Mouse (Mus musculus) MEL (cell line): ENCODE measurements around the gene Adgrb3. TPM values are rescaled to one million over a fixed set of nuclear protein-coding genes. Genes with fewer than 3 reads are reported as not detected.

ENCODE experiments used
- DNase-seq: peaks from one replicate; pipeline ENCODE4 v3.0.0; 2011; ENCODE audit warnings: low read depth, low spot score
- H3K27ac ChIP-seq: 2 replicates; pipeline ENCODE4 v1.5.1; 2012; ENCODE audit warnings: low read depth, mild to moderate bottlenecking, control low read depth, low read length, moderate library complexity; ENCODE audit not compliant: control insufficient read depth
- H3K27me3 ChIP-seq, 2 experiments: fragments of 150-350 bp in 1 of 2; sonication (generic) in 1 of 2; 2 replicates each; pipeline ENCODE4 v1.6.1; 2012; ENCODE audit warnings: low read length in 2 of 2, mild to moderate bottlenecking in 2 of 2, improper control_type of control experiment in 1 of 2, moderate library complexity in 1 of 2; ENCODE audit not compliant: insufficient read depth in 2 of 2, control insufficient read depth in 1 of 2
- H3K36me3 ChIP-seq, 2 experiments: 2 replicates each; pipeline ENCODE4 v1.6.1; 2012 to 2014; ENCODE audit warnings: low read length in 2 of 2, improper control_type of control experiment in 1 of 2, inconsistent platforms in 1 of 2, mild to moderate bottlenecking in 1 of 2; ENCODE audit not compliant: insufficient read depth in 2 of 2, control insufficient read depth in 1 of 2
- H3K4me1 ChIP-seq, 2 experiments: fragments of 150-350 bp in 1 of 2; sonication (generic) in 1 of 2; 2 replicates each; pipeline ENCODE4 v1.6.1; 2012; ENCODE audit warnings: low read length in 2 of 2, improper control_type of control experiment in 1 of 2, mild to moderate bottlenecking in 1 of 2; ENCODE audit not compliant: insufficient read depth in 2 of 2, control insufficient read depth in 1 of 2
- H3K4me3 ChIP-seq, 2 experiments: fragments of 150-350 bp in 1 of 2; sonication (generic) in 1 of 2; 2 replicates each; pipeline ENCODE4 v1.5.1; 2012; ENCODE audit warnings: low read depth in 2 of 2, low read length in 2 of 2, mild to moderate bottlenecking in 2 of 2, moderate library complexity in 2 of 2, control low read depth in 1 of 2, improper control_type of control experiment in 1 of 2; ENCODE audit not compliant: control insufficient read depth in 1 of 2, insufficient read depth in 1 of 2
- H3K79me2 ChIP-seq: 2 replicates; pipeline ENCODE4 v1.6.1; 2012; ENCODE audit warnings: mild to moderate bottlenecking, low read length, moderate library complexity; ENCODE audit not compliant: control insufficient read depth, poor library complexity, insufficient read depth
- H3K9ac ChIP-seq: 2 replicates; pipeline ENCODE4 v1.6.1; 2012; ENCODE audit warnings: low read depth, mild to moderate bottlenecking, control low read depth, low read length, moderate library complexity; ENCODE audit not compliant: control insufficient read depth, poor library complexity, severe bottlenecking
- H3K9me3 ChIP-seq: fragments of 150-350 bp; sonication (generic); replicated peaks from 2 replicates; pipeline ENCODE4 v1.6.1; 2012; ENCODE audit warnings: mild to moderate bottlenecking, low read length, improper control_type of control experiment, moderate library complexity; ENCODE audit not compliant: insufficient read depth
- BHLHE40 ChIP-seq: IDR thresholded peaks from 2 replicates; pipeline ENCODE4 v1.6.1; 2012; ENCODE audit warnings: low read depth, mild to moderate bottlenecking, inconsistent platforms, low read length, improper control_type of control experiment, borderline replicate concordance
- CHD1 ChIP-seq: IDR thresholded peaks from 2 replicates; pipeline ENCODE4 v1.6.1; 2012; ENCODE audit warnings: low read depth, mild to moderate bottlenecking, inconsistent platforms, low read length, improper control_type of control experiment
- CHD2 ChIP-seq: IDR thresholded peaks from 2 replicates; pipeline ENCODE4 v1.6.1; 2011; ENCODE audit warnings: low read length, improper control_type of control experiment
- E2F4 ChIP-seq: IDR thresholded peaks from 2 replicates; pipeline ENCODE4 v1.6.1; 2011; ENCODE audit warnings: low read depth, low read length, improper control_type of control experiment, borderline replicate concordance
- ETS1 ChIP-seq: IDR thresholded peaks from 2 replicates; pipeline ENCODE4 v1.6.1; 2012; ENCODE audit warnings: low read depth, mild to moderate bottlenecking, inconsistent platforms, low read length, improper control_type of control experiment, moderate library complexity
- GABPA ChIP-seq: IDR thresholded peaks from 2 replicates; pipeline ENCODE4 v1.6.1; 2012; ENCODE audit warnings: low read depth, mild to moderate bottlenecking, inconsistent platforms, low read length, improper control_type of control experiment, moderate library complexity
- JUND ChIP-seq: IDR thresholded peaks from 2 replicates; pipeline ENCODE4 v1.6.1; 2011; ENCODE audit warnings: low read depth, mild to moderate bottlenecking, improper control_type of control experiment, low read length
- MAX ChIP-seq: IDR thresholded peaks from 2 replicates; pipeline ENCODE4 v1.6.1; 2011; ENCODE audit warnings: low read length, improper control_type of control experiment
- MAZ ChIP-seq: IDR thresholded peaks from 2 replicates; pipeline ENCODE4 v1.6.1; 2012; ENCODE audit warnings: low read depth, mild to moderate bottlenecking, inconsistent platforms, low read length, improper control_type of control experiment
- MEF2A ChIP-seq: IDR thresholded peaks from 2 replicates; pipeline ENCODE4 v1.6.1; 2014; ENCODE audit warnings: low read depth, mild to moderate bottlenecking, inconsistent platforms, low read length, improper control_type of control experiment; ENCODE audit not compliant: poor library complexity, insufficient replicate concordance, severe bottlenecking; ENCODE audit errors: extremely low read depth
- MXI1 ChIP-seq: IDR thresholded peaks from 2 replicates; pipeline ENCODE4 v1.6.1; 2011; ENCODE audit warnings: mild to moderate bottlenecking, low read depth, low read length, improper control_type of control experiment
- MYB ChIP-seq: IDR thresholded peaks from 2 replicates; pipeline ENCODE4 v1.6.1; 2011; ENCODE audit warnings: mild to moderate bottlenecking, low read depth, low read length, improper control_type of control experiment
- NELFE ChIP-seq: IDR thresholded peaks from 2 replicates; pipeline ENCODE4 v1.6.1; 2011; ENCODE audit warnings: low read depth, low read length, improper control_type of control experiment
- NRF1 ChIP-seq: IDR thresholded peaks from 2 replicates; pipeline ENCODE4 v1.6.1; 2014; ENCODE audit warnings: low read depth, mild to moderate bottlenecking, inconsistent platforms, low read length, improper control_type of control experiment, moderate library complexity; ENCODE audit not compliant: poor library complexity, insufficient read depth, severe bottlenecking
- RAD21 ChIP-seq: IDR thresholded peaks from 2 replicates; pipeline ENCODE4 v1.6.1; 2011; ENCODE audit warnings: mild to moderate bottlenecking, low read depth, low read length, improper control_type of control experiment
- RCOR1 ChIP-seq: IDR thresholded peaks from 2 replicates; pipeline ENCODE4 v1.6.1; 2012; ENCODE audit warnings: low read depth, mild to moderate bottlenecking, inconsistent platforms, low read length, improper control_type of control experiment
- TAL1 ChIP-seq: IDR thresholded peaks from 2 replicates; pipeline ENCODE4 v1.6.1; 2012; ENCODE audit warnings: mild to moderate bottlenecking, inconsistent platforms, low read length, moderate library complexity, mixed read lengths
- TBP ChIP-seq: IDR thresholded peaks from 2 replicates; pipeline ENCODE4 v1.8.0; 2011; ENCODE audit warnings: low read depth, low read length, improper control_type of control experiment
- UBTF ChIP-seq: IDR thresholded peaks from 2 replicates; pipeline ENCODE4 v1.6.1; 2012; ENCODE audit warnings: low read depth, mild to moderate bottlenecking, inconsistent platforms, low read length, improper control_type of control experiment, moderate library complexity, borderline replicate concordance; ENCODE audit not compliant: insufficient read depth
- USF1 ChIP-seq: IDR thresholded peaks from 2 replicates; pipeline ENCODE4 v1.6.1; 2014; ENCODE audit warnings: low read depth, mild to moderate bottlenecking, inconsistent platforms, low read length, improper control_type of control experiment, moderate library complexity
- USF2 ChIP-seq, 2 experiments: IDR thresholded peaks; 2 replicates each; pipeline ENCODE4 v1.6.1; 2011 to 2012; ENCODE audit warnings: improper control_type of control experiment in 2 of 2, low read length in 2 of 2, borderline replicate concordance in 1 of 2, inconsistent platforms in 1 of 2, low read depth in 1 of 2, mild to moderate bottlenecking in 1 of 2; ENCODE audit not compliant: insufficient read depth in 1 of 2
- ZC3H11A ChIP-seq: IDR thresholded peaks from 2 replicates; pipeline ENCODE4 v1.6.1; 2012; ENCODE audit warnings: low read depth, mild to moderate bottlenecking, inconsistent platforms, low read length, improper control_type of control experiment
- ZKSCAN1 ChIP-seq: IDR thresholded peaks from 2 replicates; pipeline ENCODE4 v1.6.1; 2012; ENCODE audit warnings: low read depth, mild to moderate bottlenecking, inconsistent platforms, low read length, improper control_type of control experiment, moderate library complexity
- ZNF384 ChIP-seq: IDR thresholded peaks from 2 replicates; pipeline ENCODE4 v1.6.1; 2012; ENCODE audit warnings: low read depth, mild to moderate bottlenecking, inconsistent platforms, low read length, improper control_type of control experiment
- polyA plus RNA-seq, 2 experiments: library from polyadenylated mRNA; stranded (reverse) in 1 of 2; unstranded in 1 of 2; fragments of >175 nt in 1 of 2; fragments of >200 nt in 1 of 2; gene quantifications; 2 replicates each; pipeline versions ENCODE4 v1.2.1 to v1.2.4; 2012; ENCODE audit warnings: low replicate concordance in 2 of 2, low read depth in 1 of 2; ENCODE audit not compliant: insufficient read length in 2 of 2, insufficient read depth in 1 of 2, missing spikeins in 1 of 2
- total RNA-seq: library from RNA; depleted of rRNA; stranded (reverse); fragments of 300-350 nt; gene quantifications from 2 replicates; pipeline ENCODE4 v1.2.3, GENCODE M21; 2012; rRNA removed

The Adgrb3 gene
- not detected in 2 replicates for total RNA-seq
- polyA plus RNA-seq = not detected

- TF ChIP-seq TBP = no peak
- TF ChIP-seq, all 39 proteins: peak for 0
- Histone ChIP-seq H3K27me3 (no peaks in the 10 kb centered on the region), H3K9me3 (no peaks in the 10 kb centered on the region), H3K9ac (no peak within 1 kb of the TSS), H3K4me1 (no peaks in the 10 kb centered on the region), H3K36me3 (no peaks in the 10 kb centered on the region), H3K4me3 (no peak within 1 kb of the TSS), H3K79me2 (no peaks in the 10 kb centered on the region), H3K27ac (no peak within 1 kb of the TSS)
- DNase-seq = no peak
Observed at GRCm38 (mm10) chr1:25828971-25829920, at the start of gene Adgrb3. TSS of gene Adgrb3 (minus strand) at chr1:25829707.

- H3K9ac ChIP-seq = no peak overlapping the region
- peak overlapping the region in 1 of 2 experiments; percentile 18; a peak in 1 of 4 replicates for H3K4me3 ChIP-seq
- TF ChIP-seq BHLHE40 (no peak), CHD1 (no peak), RAD21 (no peak), ZKSCAN1 (no peak), MEF2A (no peak), JUND (no peak), TAL1 (no peak)
Observed at GRCm38 (mm10) chr1:25877526-25877925, 48.0 kb upstream of the Adgrb3 start.

GRCm38 (mm10) chr1:25857473-25857872 is 28.0 kb upstream of the Adgrb3 start:
- Histone ChIP-seq H3K79me2 (no peaks in the 10 kb centered on the region), H3K9ac (no peak overlapping the region), H3K4me3 (no peak overlapping the region), H3K27ac (no peak overlapping the region), H3K27me3 (no peaks in the 10 kb centered on the region), H3K9me3 (no peaks in the 10 kb centered on the region), H3K4me1 (no peaks in the 10 kb centered on the region), H3K36me3 (no peaks in the 10 kb centered on the region)
- TF ChIP-seq ETS1 (no peak), BHLHE40 (no peak), E2F4 (no peak), RCOR1 (no peak), CHD2 (no peak), MYB (no peak), GABPA (no peak), TBP (no peak), MAX (no peak), MXI1 (no peak), NRF1 (no peak), USF2 (IDR thresholded peaks at IDR 0.05; ENCODE audit: borderline replicate concordance in 1 of 2, insufficient read depth in 1 of 2, low read depth in 1 of 2, low read length in 2 of 2) (no peak), UBTF (no peak), NELFE (no peak), ZC3H11A (no peak), MAZ (no peak), ZNF384 (no peak), USF1 (no peak)
- no peak for DNase-seq

More at GRCm38 (mm10) chr1:25877526-25877925, 48.0 kb upstream of the Adgrb3 start:
- Histone ChIP-seq H3K9me3 (no peaks in the 10 kb centered on the region), H3K27ac (no peak overlapping the region), H3K36me3 (no peaks in the 10 kb centered on the region), H3K79me2 (no peaks in the 10 kb centered on the region), H3K27me3 (no peaks in the 10 kb centered on the region), H3K4me1 (no peaks in the 10 kb centered on the region)
- DNase-seq = peak; percentile 2
